Mouse (Mus musculus) midbrain, embryonic 16.5 days (tissue): ENCODE results near the gene Gm21987. TPM values are rescaled to one million over a fixed set of nuclear protein-coding genes. Genes with fewer than 3 reads are reported as not detected.

Experiments
- ATAC-seq: fragments of 200-750 bp; cut with Nextera tagmentation; 2 replicates; pipeline ENCODE4 v1.8.0; 2017; ENCODE audit warnings: moderate TSS enrichment
- H3K27ac ChIP-seq: fragments of 300-500 bp; sonication (generic); 2 replicates; pipeline ENCODE4 v1.5.1; 2014; ENCODE audit warnings: mild to moderate bottlenecking, low read length, mixed read lengths
- H3K27me3 ChIP-seq: fragments of 300-500 bp; sonication (generic); 2 replicates; pipeline ENCODE4 v1.6.1; 2014; ENCODE audit warnings: low read depth, low read length, mixed read lengths; ENCODE audit not compliant: control insufficient read depth, insufficient read depth
- H3K36me3 ChIP-seq: fragments of 300-500 bp; sonication (generic); 2 replicates; pipeline ENCODE4 v1.6.1; 2014; ENCODE audit warnings: mild to moderate bottlenecking, low read length, moderate library complexity, mixed read lengths; ENCODE audit not compliant: control insufficient read depth, insufficient read depth
- H3K4me1 ChIP-seq: fragments of 300-500 bp; sonication (generic); 2 replicates; pipeline ENCODE4 v1.6.1; 2014; ENCODE audit warnings: mild to moderate bottlenecking, low read length, mixed read lengths; ENCODE audit not compliant: control insufficient read depth, insufficient read depth
- H3K4me2 ChIP-seq: fragments of 300-500 bp; sonication (generic); 2 replicates; pipeline ENCODE4 v1.6.1; 2014; ENCODE audit warnings: mild to moderate bottlenecking, low read length, mixed read lengths
- H3K4me3 ChIP-seq: fragments of 300-500 bp; sonication (generic); 2 replicates; pipeline ENCODE4 v1.5.1; 2014; ENCODE audit warnings: low read depth, mild to moderate bottlenecking, low read length, moderate library complexity, mixed read lengths
- H3K9ac ChIP-seq: fragments of 300-500 bp; sonication (generic); 2 replicates; pipeline ENCODE4 v1.6.1; 2014; ENCODE audit warnings: low read depth, low read length, mixed read lengths
- H3K9me3 ChIP-seq: fragments of 300-500 bp; sonication (generic); replicated peaks from 2 replicates; pipeline ENCODE4 v1.6.1; 2014; ENCODE audit warnings: mild to moderate bottlenecking, low read length, mixed read lengths; ENCODE audit not compliant: control insufficient read depth, poor library complexity, severe bottlenecking
- WGBS: fragments of 180-500 bp; shearing (Covaris S2); extraction: QIAGEN DNeasy Blood & Tissue Kit; methylation state at CpG from one replicate; pipeline ENCODE4 v1.1.7; 2014; 5-methylcytosine and 5-hydroxymethylcytosine counted together
- polyA plus RNA-seq: library from polyadenylated mRNA; unstranded; fragments of >200 nt; fragmentation: Nextera tagmentation; extraction: Ambion mirVana; gene quantifications from 2 replicates; pipeline ENCODE4 v1.2.1, GENCODE M21; 2015

Gm21987 gene
- polyA plus RNA-seq, 1 experiment from 2014 or later, result not detected

- Histone ChIP-seq H3K4me3 (no peak overlapping the region), H3K4me2 (no peak overlapping the region), H3K4me1 (peaks cover 4% of the 10 kb centered on the region; the same call in 1 of the 2 replicates), H3K36me3 (no peaks in the 10 kb centered on the region), H3K27me3 (no peaks in the 10 kb centered on the region), H3K9ac (no peak overlapping the region), H3K27ac (no peak overlapping the region), H3K9me3 (no peaks in the 10 kb centered on the region)
- ATAC-seq, result no peak
- WGBS, result 51% methylated on average over 3 of the region's 3 CpGs
Measured at GRCm38 (mm10) chr16:38379493-38379892, 32.7 kb downstream of the Gm21987 start.

DNA sequence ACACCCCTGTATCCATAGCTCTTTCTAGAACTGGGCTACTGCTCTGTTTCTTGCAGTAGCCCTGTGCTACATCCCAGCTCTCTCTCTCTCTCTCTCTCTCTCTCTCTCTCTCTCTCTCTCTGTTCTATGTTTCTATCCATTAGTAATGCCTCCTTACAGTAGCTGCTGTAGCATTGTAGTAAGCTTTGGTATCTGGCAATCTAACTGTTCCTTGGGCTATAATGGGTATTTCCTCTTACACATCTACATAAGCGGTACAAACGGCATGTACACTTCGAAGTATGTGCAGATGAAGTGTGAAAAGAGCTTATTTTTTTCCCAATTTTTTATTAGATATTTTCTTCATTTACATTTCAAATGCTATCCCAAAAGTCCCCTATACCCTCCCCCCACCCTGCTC, 33.1 kb downstream of the Gm21987 start:
- WGBS, result 95% methylated on average over 3 of the region's 3 CpGs
- peaks cover 4% of the 10 kb centered on the region; the same call in 1 of the 2 replicates for H3K4me1 ChIP-seq
- H3K4me2 ChIP-seq, result no peak overlapping the region
- H3K27me3 ChIP-seq, result no peaks in the 10 kb centered on the region
- no peak overlapping the region for H3K4me3 ChIP-seq
- no peak for ATAC-seq
- no peak overlapping the region for H3K27ac ChIP-seq
- H3K36me3 ChIP-seq, result no peaks in the 10 kb centered on the region
- H3K9ac ChIP-seq, result no peak overlapping the region
- no peaks in the 10 kb centered on the region for H3K9me3 ChIP-seq

DNA sequence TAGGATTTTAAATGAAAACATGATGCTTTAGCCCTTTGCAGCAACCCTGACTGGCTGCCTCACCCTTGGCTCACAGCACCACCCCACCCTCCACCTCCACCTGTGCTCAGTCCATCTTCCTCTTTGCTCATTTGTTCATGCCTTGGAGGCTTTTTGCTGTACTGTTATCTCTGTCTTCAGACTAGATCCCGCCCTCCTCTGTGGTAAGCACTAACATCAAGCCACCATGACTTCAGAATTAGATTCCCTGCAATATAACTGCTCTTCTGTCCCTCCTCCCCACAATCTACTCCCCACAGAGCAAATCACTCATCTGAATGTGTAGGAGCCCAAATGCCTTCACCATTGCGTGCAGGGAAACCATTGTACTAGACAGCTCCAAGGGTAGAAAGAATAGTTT, 36.8 kb downstream of the Gm21987 start:
- ATAC-seq, result no peak

GRCm38 (mm10) chr16:38385184-38385634, 38.4 kb downstream of the Gm21987 start:
- H3K4me3 ChIP-seq, result no peak overlapping the region
- no peak overlapping the region for H3K4me2 ChIP-seq
- no peaks in the 10 kb centered on the region for H3K9me3 ChIP-seq
- 96% methylated on average over 6 of the region's 6 CpGs for WGBS
- H3K4me1 ChIP-seq, result no peaks in the 10 kb centered on the region
- ATAC-seq, result no peak
- no peak overlapping the region for H3K27ac ChIP-seq
- no peaks in the 10 kb centered on the region for H3K27me3 ChIP-seq
- no peak overlapping the region for H3K9ac ChIP-seq
- no peaks in the 10 kb centered on the region for H3K36me3 ChIP-seq

More for the DNA sequence above, 36.8 kb downstream of the Gm21987 start:
- Histone ChIP-seq H3K4me2 (no peak overlapping the region), H3K9ac (no peak overlapping the region), H3K4me1 (no peaks in the 10 kb centered on the region), H3K9me3 (no peaks in the 10 kb centered on the region), H3K27ac (no peak overlapping the region), H3K36me3 (no peaks in the 10 kb centered on the region), H3K27me3 (no peaks in the 10 kb centered on the region), H3K4me3 (no peak overlapping the region)
- WGBS, result 76% methylated on average over 2 of the region's 2 CpGs

GRCm38 (mm10) chr16:38385700-38386099, 38.9 kb downstream of the Gm21987 start:
- Histone ChIP-seq H3K27ac (no peak overlapping the region), H3K9me3 (no peaks in the 10 kb centered on the region), H3K9ac (no peak overlapping the region), H3K4me3 (no peak overlapping the region), H3K36me3 (no peaks in the 10 kb centered on the region), H3K4me1 (no peaks in the 10 kb centered on the region), H3K27me3 (no peaks in the 10 kb centered on the region), H3K4me2 (no peak overlapping the region)
- no peak for ATAC-seq
- WGBS, result 96% methylated on average over 4 of the region's 4 CpGs

DNA sequence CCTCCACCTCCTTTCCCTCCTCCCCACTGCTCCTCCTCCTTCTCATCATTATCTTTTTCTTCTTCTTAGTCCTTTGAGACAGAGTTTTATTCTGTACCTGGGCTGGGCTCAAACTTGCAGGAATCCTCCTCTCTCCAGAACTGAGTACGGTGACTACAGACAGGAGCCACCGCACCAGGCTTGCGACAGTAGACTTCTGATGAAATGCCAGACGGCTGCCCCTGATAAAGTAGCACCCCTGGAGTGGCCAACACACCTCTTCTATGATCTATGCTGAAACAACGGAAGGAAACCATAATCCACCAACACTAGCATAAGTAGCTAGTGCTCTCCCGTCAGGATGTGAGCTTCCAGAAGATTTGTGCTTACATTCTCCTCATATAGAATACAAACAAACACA, 40.5 kb downstream of the Gm21987 start:
- Histone ChIP-seq H3K27ac (no peak overlapping the region), H3K9ac (no peak overlapping the region), H3K27me3 (no peaks in the 10 kb centered on the region), H3K4me3 (no peak overlapping the region), H3K9me3 (no peaks in the 10 kb centered on the region), H3K4me1 (no peaks in the 10 kb centered on the region), H3K4me2 (no peak overlapping the region), H3K36me3 (no peaks in the 10 kb centered on the region)
- no peak for ATAC-seq
- WGBS, result 92% methylated on average over 6 of the region's 6 CpGs

DNA sequence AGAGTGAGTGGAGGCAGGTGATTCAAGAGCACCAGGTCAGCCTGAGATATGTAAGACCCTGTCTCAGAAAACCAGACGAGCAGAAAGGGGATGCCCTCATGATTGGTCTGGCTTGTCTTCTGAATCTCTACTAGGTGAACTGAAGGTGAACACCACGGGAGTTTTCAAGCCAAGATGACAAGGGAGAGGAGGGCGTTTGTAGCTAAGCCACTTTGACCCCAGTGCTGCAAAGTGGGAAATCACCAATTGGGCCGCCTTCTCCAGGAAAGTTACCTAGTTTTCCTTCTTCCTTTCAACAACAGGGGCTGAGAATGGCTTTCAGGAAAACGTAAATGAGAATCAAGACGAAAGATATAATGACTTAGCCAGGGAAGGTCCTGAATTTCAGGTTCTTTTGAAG, 41.9 kb downstream of the Gm21987 start:
- Histone ChIP-seq H3K4me2 (no peak overlapping the region), H3K27me3 (no peaks in the 10 kb centered on the region), H3K4me1 (no peaks in the 10 kb centered on the region), H3K4me3 (no peak overlapping the region), H3K36me3 (no peaks in the 10 kb centered on the region), H3K9me3 (no peaks in the 10 kb centered on the region), H3K27ac (no peak overlapping the region), H3K9ac (no peak overlapping the region)
- no peak for ATAC-seq
- WGBS, result 76% methylated on average over 6 of the region's 6 CpGs

- no peak overlapping the region for H3K4me2 ChIP-seq
- no peaks in the 10 kb centered on the region for H3K4me1 ChIP-seq
- H3K27ac ChIP-seq, result no peak overlapping the region
- H3K4me3 ChIP-seq, result no peak overlapping the region
- no peak overlapping the region for H3K9ac ChIP-seq
- no peak for ATAC-seq
- no peaks in the 10 kb centered on the region for H3K9me3 ChIP-seq
- 82% methylated on average over 8 of the region's 8 CpGs for WGBS
- H3K27me3 ChIP-seq, result no peaks in the 10 kb centered on the region
- H3K36me3 ChIP-seq, result no peaks in the 10 kb centered on the region
Measured at GRCm38 (mm10) chr16:38389284-38389893, 42.5 kb downstream of the Gm21987 start.

DNA sequence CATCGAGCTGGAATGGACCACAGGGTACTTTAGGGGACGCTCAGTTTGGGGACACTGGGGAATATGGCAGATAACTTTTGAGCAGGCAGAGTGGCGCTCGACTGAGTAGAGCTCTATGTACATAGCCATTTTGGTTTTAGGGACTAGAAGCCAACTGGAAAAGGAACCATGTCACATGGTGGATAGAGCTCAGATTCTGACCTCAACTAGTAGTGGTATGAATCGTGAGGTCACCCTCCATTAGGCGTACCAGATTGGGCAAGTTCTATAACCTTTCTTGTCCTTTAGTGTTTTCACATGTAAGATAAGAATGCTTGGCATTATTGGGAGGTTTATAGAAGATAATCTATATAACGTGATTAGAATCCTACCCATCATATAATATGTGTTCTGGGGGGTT, 43.5 kb downstream of the Gm21987 start:
- H3K9me3 ChIP-seq, result no peaks in the 10 kb centered on the region

More for the DNA sequence above, 43.5 kb downstream of the Gm21987 start:
- WGBS, result 92% methylated on average over 7 of the region's 7 CpGs
- H3K4me2 ChIP-seq, result no peak overlapping the region
- no peaks in the 10 kb centered on the region for H3K36me3 ChIP-seq
- no peak overlapping the region for H3K9ac ChIP-seq
- no peak overlapping the region for H3K27ac ChIP-seq
- ATAC-seq, result no peak
- H3K4me3 ChIP-seq, result no peak overlapping the region
- no peaks in the 10 kb centered on the region for H3K4me1 ChIP-seq
- H3K27me3 ChIP-seq, result no peaks in the 10 kb centered on the region
